Mouse (Mus musculus) liver, adult 2 months (tissue): Measurements from ENCODE around the gene 4930469K13Rik.
"Not testable (repeated sequence)": the region's sequence is repeated elsewhere in the genome, so short reads cannot be mapped to it uniquely, and the experiment has no call there.

Experiments used
- CTCF ChIP-seq: fragments of 200-500 bp; IDR thresholded peaks from 2 replicates; pipeline ENCODE4 v1.5.1; 2011; ENCODE audit warnings: low read depth, low read length, control low read depth
- POLR2A ChIP-seq: fragments of 200-500 bp; IDR thresholded peaks from 2 replicates; pipeline ENCODE4 v1.6.1; 2011; ENCODE audit warnings: low read length, control low read depth; ENCODE audit not compliant: insufficient read depth; ENCODE audit errors: extremely low read depth

- TF ChIP-seq CTCF, POLR2A: not testable (repeated sequence)
Measured at GRCm38 (mm10) chr11:34125727-34126126, 27.4 kb upstream of the 4930469K13Rik start.
